Mouse (Mus musculus): ENCODE data around the gene 5730507C01Rik. TPM values are rescaled to one million over a fixed set of nuclear protein-coding genes. Genes with fewer than 3 reads are reported as not detected.

The 5730507C01Rik gene
- 1 to 10 TPM in 1 of 2 experiments, under 1 TPM in 1; 0.51 to 1.1 TPM for polyA plus RNA-seq (2017; shearing (Covaris generic))

DNA sequence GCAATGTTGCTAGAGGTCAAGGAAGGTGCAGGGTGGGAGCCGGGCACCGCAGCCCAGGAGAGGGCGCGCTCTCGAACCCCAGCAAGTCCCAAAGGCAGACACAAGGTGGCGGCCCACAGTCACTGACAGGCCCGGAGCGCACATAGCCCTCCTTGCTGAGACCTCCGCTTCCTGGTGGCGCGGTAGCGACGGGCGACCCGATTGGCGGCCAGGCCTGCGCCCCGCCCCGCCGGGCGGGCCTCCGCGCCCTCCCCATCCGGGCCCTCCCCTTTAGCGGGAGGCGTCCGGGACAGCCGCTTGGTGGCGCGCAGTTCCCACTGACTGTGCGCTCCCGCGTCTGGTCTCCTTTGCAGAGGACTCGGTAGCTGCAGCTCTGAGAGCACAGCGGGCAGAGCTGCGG is at the start of gene 5730507C01Rik:
Gene 5730507C01Rik (plus strand): TSS at position 340 of the 400 bp plus-strand sequence.

